Mouse (Mus musculus): ENCODE data around the gene Reep6. TPM values are rescaled to one million over a fixed set of nuclear protein-coding genes. Genes with fewer than 3 reads are reported as not detected.
A peak's percentile ranks its signal among the peaks of the same experiment; 100 is the strongest.

Gene Reep6
- total and polyA plus RNA-seq, 2 experiments from 2014 or later = 3.7 to 5.2 TPM

- Histone ChIP-seq H3K9me3 (ENCODE audit: low read length) (no peaks in the 10 kb centered on the region), H3K36me3 (ENCODE audit: insufficient read depth, low read length) (no peaks in the 10 kb centered on the region), H3K4me3 (ENCODE audit: low read length) (peak overlapping the region; percentile 45), H3K4me2 (ENCODE audit: low read depth, low read length) (peak overlapping the region; percentile 84), H3K4me1 (ENCODE audit: insufficient read depth, low read length) (peaks cover 14% of the 10 kb centered on the region; the same call in 1 of the 2 replicates), H3K9ac (replicated peaks; ENCODE audit: low read length) (no peak overlapping the region), H3K27me3 (ENCODE audit: insufficient read depth, low read length) (no peaks in the 10 kb centered on the region), H3K27ac (no peak overlapping the region)
- WGBS = 75% methylated on average over 17 of the region's 17 CpGs
- no peak for TF ChIP-seq CTCF (IDR thresholded peaks at IDR 0.05; ENCODE audit: low read depth)
- no peak for DNase-seq (ENCODE audit: low spot score)
- no peak for ATAC-seq
Measured at GRCm38 (mm10) chr10:80324120-80325037, 5.4 kb upstream of the Reep6 start.

- Histone ChIP-seq H3K4me1 (ENCODE audit: insufficient read depth, low read length) (peaks cover 14% of the 10 kb centered on the region; the same call in 1 of the 2 replicates), H3K27ac (no peak overlapping the region), H3K36me3 (ENCODE audit: insufficient read depth, low read length) (no peaks in the 10 kb centered on the region), H3K27me3 (ENCODE audit: insufficient read depth, low read length) (no peaks in the 10 kb centered on the region), H3K4me2 (ENCODE audit: low read depth, low read length) (no peak overlapping the region), H3K4me3 (ENCODE audit: low read length) (no peak overlapping the region), H3K9me3 (ENCODE audit: low read length) (no peaks in the 10 kb centered on the region), H3K9ac (replicated peaks; ENCODE audit: low read length) (no peak overlapping the region)
- 88% methylated on average over 21 of the region's 21 CpGs for WGBS
- ATAC-seq (no peak), DNase-seq (ENCODE audit: low spot score) (no peak)
- no peak for TF ChIP-seq CTCF (IDR thresholded peaks at IDR 0.05; ENCODE audit: low read depth)
Measured at GRCm38 (mm10) chr10:80325045-80325444, 4.7 kb upstream of the Reep6 start.

- 2% methylated on average over 41 of the region's 41 CpGs for WGBS
- Histone ChIP-seq H3K36me3 (ENCODE audit: insufficient read depth, low read length) (no peaks in the 10 kb centered on the region), H3K4me1 (ENCODE audit: insufficient read depth, low read length) (peaks cover 6% of the 10 kb centered on the region), H3K27ac (no peak overlapping the region), H3K9ac (replicated peaks; ENCODE audit: low read length) (peak overlapping the region; percentile 50), H3K4me2 (ENCODE audit: low read depth, low read length) (peak overlapping the region; percentile 74), H3K27me3 (ENCODE audit: insufficient read depth, low read length) (no peaks in the 10 kb centered on the region), H3K9me3 (ENCODE audit: low read length) (no peaks in the 10 kb centered on the region), H3K4me3 (ENCODE audit: low read length) (peak overlapping the region; percentile 44)
- TF ChIP-seq CTCF (IDR thresholded peaks at IDR 0.05; ENCODE audit: low read depth) = no peak
- ATAC-seq = no peak
- no peak for DNase-seq (ENCODE audit: low spot score)
Measured at GRCm38 (mm10) chr10:80330084-80330483, 331 bp downstream of the Reep6 start.

GRCm38 (mm10) chr10:80330888-80331287, 1.1 kb downstream of the Reep6 start:
- peaks cover 6% of the 10 kb centered on the region for H3K4me1 ChIP-seq (ENCODE audit: insufficient read depth, low read length)
- 72% methylated on average over 2 of the region's 2 CpGs for WGBS
- H3K27ac ChIP-seq = no peak overlapping the region
- ATAC-seq (no peak), DNase-seq (ENCODE audit: low spot score) (no peak)
- no peak overlapping the region for H3K4me3 ChIP-seq (ENCODE audit: low read length)
- peak overlapping the region; percentile 74 for H3K4me2 ChIP-seq (ENCODE audit: low read depth, low read length)
- H3K27me3 ChIP-seq (ENCODE audit: insufficient read depth, low read length) = no peaks in the 10 kb centered on the region
- no peaks in the 10 kb centered on the region for H3K9me3 ChIP-seq (ENCODE audit: low read length)
- TF ChIP-seq CTCF (IDR thresholded peaks at IDR 0.05; ENCODE audit: low read depth) = no peak
- H3K9ac ChIP-seq (replicated peaks; ENCODE audit: low read length) = no peak overlapping the region
- H3K36me3 ChIP-seq (ENCODE audit: insufficient read depth, low read length) = no peaks in the 10 kb centered on the region

- WGBS = 61% methylated on average over 10 of the region's 10 CpGs
- DNase-seq (ENCODE audit: low spot score) = peak; percentile 44
- Histone ChIP-seq H3K27me3 (ENCODE audit: insufficient read depth, low read length) (no peaks in the 10 kb centered on the region), H3K27ac (peak overlapping the region; percentile 68; the same call in 1 of the 2 replicates), H3K4me1 (ENCODE audit: insufficient read depth, low read length) (peaks cover 6% of the 10 kb centered on the region), H3K4me3 (ENCODE audit: low read length) (no peak overlapping the region), H3K36me3 (ENCODE audit: insufficient read depth, low read length) (no peaks in the 10 kb centered on the region), H3K4me2 (ENCODE audit: low read depth, low read length) (no peak overlapping the region), H3K9me3 (ENCODE audit: low read length) (no peaks in the 10 kb centered on the region), H3K9ac (replicated peaks; ENCODE audit: low read length) (no peak overlapping the region)
- no peak for TF ChIP-seq CTCF (IDR thresholded peaks at IDR 0.05; ENCODE audit: low read depth)
- ATAC-seq = no peak
Measured at GRCm38 (mm10) chr10:80331636-80332524, 2.1 kb downstream of the Reep6 start.

GRCm38 (mm10) chr10:80332525-80332989, 2.8 kb downstream of the Reep6 start:
- WGBS = 72% methylated on average over 5 of the region's 5 CpGs
- no peak overlapping the region for H3K9ac ChIP-seq (replicated peaks; ENCODE audit: low read length)
- H3K4me2 ChIP-seq (ENCODE audit: low read depth, low read length) = no peak overlapping the region
- ATAC-seq (no peak), DNase-seq (ENCODE audit: low spot score) (peak; percentile 54)
- peak overlapping the region; percentile 68; the same call in 1 of the 2 replicates for H3K27ac ChIP-seq
- H3K27me3 ChIP-seq (ENCODE audit: insufficient read depth, low read length) = no peaks in the 10 kb centered on the region
- H3K4me1 ChIP-seq (ENCODE audit: insufficient read depth, low read length) = peaks cover 6% of the 10 kb centered on the region
- no peak overlapping the region for H3K4me3 ChIP-seq (ENCODE audit: low read length)
- no peaks in the 10 kb centered on the region for H3K9me3 ChIP-seq (ENCODE audit: low read length)
- no peak for TF ChIP-seq CTCF (IDR thresholded peaks at IDR 0.05; ENCODE audit: low read depth)
- no peaks in the 10 kb centered on the region for H3K36me3 ChIP-seq (ENCODE audit: insufficient read depth, low read length)

All from hindbrain, postnatal 0 days (tissue).